Mouse (Mus musculus): ENCODE data around the gene Fbxl17. TPM values are rescaled to one million over a fixed set of nuclear protein-coding genes. Genes with fewer than 3 reads are reported as not detected.

The Fbxl17 gene
- total and polyA plus RNA-seq, 2 experiments from 2014 or later = 11.4 to 26.3 TPM

DNA sequence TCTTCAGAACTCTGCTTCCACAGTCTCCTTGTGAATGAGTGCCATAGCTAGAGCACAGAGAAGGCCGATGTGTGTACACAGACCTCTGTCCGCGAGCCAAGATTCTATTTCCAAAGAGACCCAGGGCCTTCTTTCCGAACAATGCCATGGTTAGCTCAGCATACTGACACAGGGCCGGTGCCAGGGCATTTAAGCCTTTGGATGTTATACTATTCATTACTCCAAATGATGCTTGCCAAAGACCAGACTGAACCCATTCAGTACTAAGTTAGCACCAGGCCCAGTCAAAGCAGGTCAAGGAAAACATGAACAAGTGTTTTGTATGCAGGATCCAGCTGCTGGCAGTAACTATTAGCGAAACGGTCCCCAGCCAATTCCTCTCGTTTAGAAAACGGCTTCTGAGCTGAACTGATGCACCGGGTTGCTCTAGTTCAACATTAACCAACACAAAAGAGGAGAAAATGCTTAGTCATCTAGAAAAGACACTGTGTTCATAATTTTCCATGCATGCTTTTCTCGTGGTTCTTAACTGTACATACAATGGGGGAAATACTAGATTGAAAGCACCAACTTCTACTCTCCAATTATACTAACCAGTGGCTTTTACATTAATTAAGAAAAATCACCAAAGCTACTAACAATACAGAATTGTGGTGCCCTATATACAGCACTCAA is 214.4 kb downstream of the Fbxl17 start:
- Histone ChIP-seq H3K27ac (ENCODE audit: low read depth) (no peak overlapping the region), H3K9me3 (replicated peaks; ENCODE audit: control insufficient read depth, low read length) (no peaks in the 10 kb centered on the region), H3K4me3 (ENCODE audit: low read depth, low read length) (no peak overlapping the region), H3K4me1 (ENCODE audit: control insufficient read depth, insufficient read depth) (peaks cover 14% of the 10 kb centered on the region; the same call in 1 of the 2 replicates), H3K4me2 (ENCODE audit: low read depth, low read length) (no peak overlapping the region), H3K27me3 (ENCODE audit: control insufficient read depth, insufficient read depth, low read length) (no peaks in the 10 kb centered on the region), H3K9ac (replicated peaks; ENCODE audit: low read depth, low read length) (no peak overlapping the region), H3K36me3 (replicated peaks; ENCODE audit: control insufficient read depth, insufficient read depth, low read length) (no peaks in the 10 kb centered on the region)
- 71% methylated on average over 11 of the region's 11 CpGs for WGBS
- TF ChIP-seq EP300 (IDR thresholded peaks at IDR 0.05; ENCODE audit: low read depth) (no peak), CTCF (IDR thresholded peaks at IDR 0.05; ENCODE audit: low read depth) (no peak)
- no peak for ATAC-seq (ENCODE audit: insufficient read depth, low read depth)
- DNase-seq (ENCODE audit: low spot score) = no peak

- Histone ChIP-seq H3K4me3 (ENCODE audit: low read depth, low read length) (no peak overlapping the region), H3K9ac (replicated peaks; ENCODE audit: low read depth, low read length) (no peak overlapping the region), H3K27ac (ENCODE audit: low read depth) (no peak overlapping the region), H3K4me1 (ENCODE audit: control insufficient read depth, insufficient read depth) (peaks cover 10% of the 10 kb centered on the region; the same call in 1 of the 2 replicates), H3K4me2 (ENCODE audit: low read depth, low read length) (no peak overlapping the region), H3K36me3 (replicated peaks; ENCODE audit: control insufficient read depth, insufficient read depth, low read length) (no peaks in the 10 kb centered on the region), H3K9me3 (replicated peaks; ENCODE audit: control insufficient read depth, low read length) (no peaks in the 10 kb centered on the region), H3K27me3 (ENCODE audit: control insufficient read depth, insufficient read depth, low read length) (no peaks in the 10 kb centered on the region)
- 58% methylated on average over 4 of the region's 4 CpGs for WGBS
- DNase-seq (ENCODE audit: low spot score) (no peak), ATAC-seq (ENCODE audit: insufficient read depth, low read depth) (no peak)
- TF ChIP-seq EP300 (IDR thresholded peaks at IDR 0.05; ENCODE audit: low read depth) (no peak), CTCF (IDR thresholded peaks at IDR 0.05; ENCODE audit: low read depth) (no peak)
Measured at GRCm38 (mm10) chr17:63284074-63284473, 215.7 kb downstream of the Fbxl17 start.

DNA sequence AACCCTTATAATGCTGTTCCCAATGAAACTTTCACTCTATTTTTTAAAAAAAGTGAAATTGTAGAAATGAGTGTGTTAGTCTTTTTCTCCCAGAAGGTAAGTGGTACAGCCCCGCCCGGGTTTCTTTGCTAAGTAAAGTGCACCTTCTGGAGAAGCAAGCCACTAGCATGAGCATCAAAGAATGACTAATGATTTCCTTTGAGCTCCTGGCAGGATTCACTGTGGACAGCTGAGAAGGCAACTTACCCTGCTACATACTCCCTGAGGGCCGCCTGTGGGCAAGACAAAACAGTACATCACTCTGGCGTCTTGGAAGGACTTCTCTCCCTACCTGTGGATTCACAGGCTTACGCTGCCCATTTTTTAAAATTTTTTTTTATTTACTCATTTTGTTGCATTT is 217.8 kb downstream of the Fbxl17 start:
- DNase-seq (ENCODE audit: low spot score) (no peak), ATAC-seq (ENCODE audit: insufficient read depth, low read depth) (no peak)
- Histone ChIP-seq H3K9me3 (replicated peaks; ENCODE audit: control insufficient read depth, low read length) (no peaks in the 10 kb centered on the region), H3K36me3 (replicated peaks; ENCODE audit: control insufficient read depth, insufficient read depth, low read length) (no peaks in the 10 kb centered on the region), H3K4me2 (ENCODE audit: low read depth, low read length) (no peak overlapping the region), H3K27me3 (ENCODE audit: control insufficient read depth, insufficient read depth, low read length) (no peaks in the 10 kb centered on the region), H3K4me3 (ENCODE audit: low read depth, low read length) (no peak overlapping the region), H3K4me1 (ENCODE audit: control insufficient read depth, insufficient read depth) (peaks cover 4% of the 10 kb centered on the region; the same call in 1 of the 2 replicates), H3K27ac (ENCODE audit: low read depth) (no peak overlapping the region), H3K9ac (replicated peaks; ENCODE audit: low read depth, low read length) (no peak overlapping the region)
- no peak for TF ChIP-seq CTCF (IDR thresholded peaks at IDR 0.05; ENCODE audit: low read depth)
- no peak for TF ChIP-seq EP300 (IDR thresholded peaks at IDR 0.05; ENCODE audit: low read depth)
- WGBS = 82% methylated on average over 5 of the region's 5 CpGs

- Histone ChIP-seq H3K27ac (ENCODE audit: low read depth) (no peak overlapping the region), H3K4me2 (ENCODE audit: low read depth, low read length) (no peak overlapping the region), H3K4me1 (ENCODE audit: control insufficient read depth, insufficient read depth) (peaks cover 4% of the 10 kb centered on the region; the same call in 1 of the 2 replicates), H3K9me3 (replicated peaks; ENCODE audit: control insufficient read depth, low read length) (no peaks in the 10 kb centered on the region), H3K36me3 (replicated peaks; ENCODE audit: control insufficient read depth, insufficient read depth, low read length) (no peaks in the 10 kb centered on the region), H3K27me3 (ENCODE audit: control insufficient read depth, insufficient read depth, low read length) (no peaks in the 10 kb centered on the region), H3K9ac (replicated peaks; ENCODE audit: low read depth, low read length) (no peak overlapping the region), H3K4me3 (ENCODE audit: low read depth, low read length) (no peak overlapping the region)
- 77% methylated on average over 2 of the region's 2 CpGs for WGBS
- TF ChIP-seq CTCF (IDR thresholded peaks at IDR 0.05; ENCODE audit: low read depth) = no peak
- no peak for DNase-seq (ENCODE audit: low spot score)
- ATAC-seq (ENCODE audit: insufficient read depth, low read depth) = no peak
Measured at GRCm38 (mm10) chr17:63280990-63281389, 218.8 kb downstream of the Fbxl17 start.

GRCm38 (mm10) chr17:63279144-63279543 is 220.7 kb downstream of the Fbxl17 start:
- DNase-seq (ENCODE audit: low spot score) (no peak), ATAC-seq (ENCODE audit: insufficient read depth, low read depth) (no peak)
- Histone ChIP-seq H3K9ac (replicated peaks; ENCODE audit: low read depth, low read length) (no peak overlapping the region), H3K27ac (ENCODE audit: low read depth) (no peak overlapping the region), H3K9me3 (replicated peaks; ENCODE audit: control insufficient read depth, low read length) (no peaks in the 10 kb centered on the region), H3K36me3 (replicated peaks; ENCODE audit: control insufficient read depth, insufficient read depth, low read length) (no peaks in the 10 kb centered on the region), H3K27me3 (ENCODE audit: control insufficient read depth, insufficient read depth, low read length) (no peaks in the 10 kb centered on the region), H3K4me3 (ENCODE audit: low read depth, low read length) (no peak overlapping the region), H3K4me2 (ENCODE audit: low read depth, low read length) (no peak overlapping the region), H3K4me1 (ENCODE audit: control insufficient read depth, insufficient read depth) (peaks cover 2% of the 10 kb centered on the region; the same call in 1 of the 2 replicates)
- WGBS = 67% methylated on average over 4 of the region's 4 CpGs
- no peak for TF ChIP-seq EP300 (IDR thresholded peaks at IDR 0.05; ENCODE audit: low read depth)
- TF ChIP-seq CTCF (IDR thresholded peaks at IDR 0.05; ENCODE audit: low read depth) = no peak

- DNase-seq (ENCODE audit: low spot score) (no peak), ATAC-seq (ENCODE audit: insufficient read depth, low read depth) (no peak)
- TF ChIP-seq CTCF (IDR thresholded peaks at IDR 0.05; ENCODE audit: low read depth) (no peak), EP300 (IDR thresholded peaks at IDR 0.05; ENCODE audit: low read depth) (no peak)
- Histone ChIP-seq H3K27ac (ENCODE audit: low read depth) (no peak overlapping the region), H3K4me2 (ENCODE audit: low read depth, low read length) (no peak overlapping the region), H3K27me3 (ENCODE audit: control insufficient read depth, insufficient read depth, low read length) (no peaks in the 10 kb centered on the region), H3K9ac (replicated peaks; ENCODE audit: low read depth, low read length) (no peak overlapping the region), H3K4me3 (ENCODE audit: low read depth, low read length) (no peak overlapping the region), H3K36me3 (replicated peaks; ENCODE audit: control insufficient read depth, insufficient read depth, low read length) (no peaks in the 10 kb centered on the region), H3K4me1 (ENCODE audit: control insufficient read depth, insufficient read depth) (no peaks in the 10 kb centered on the region), H3K9me3 (replicated peaks; ENCODE audit: control insufficient read depth, low read length) (no peaks in the 10 kb centered on the region)
- 84% methylated on average over 2 of the region's 2 CpGs for WGBS
Measured at GRCm38 (mm10) chr17:63273353-63273752, 226.5 kb downstream of the Fbxl17 start.
